Mouse (Mus musculus): ENCODE results near the gene Birc3.
A peak's percentile ranks its signal among the peaks of the same experiment; 100 is the strongest.
"Not testable (repeated sequence)": the region's sequence is repeated elsewhere in the genome, so short reads cannot be mapped to it uniquely, and the experiment has no call there.

The Birc3 gene

GRCm38 (mm10) chr9:7867981-7868380 is 5.0 kb downstream of the Birc3 start:
- DNase-seq (ENCODE audit: low spot score): no peak

- DNase-seq (ENCODE audit: low spot score): not testable (repeated sequence)
Observed at GRCm38 (mm10) chr9:7866981-7867380, 6.0 kb downstream of the Birc3 start.

- no peak for DNase-seq (ENCODE audit: low spot score)
Observed at GRCm38 (mm10) chr9:7860976-7861375, 12.0 kb downstream of the Birc3 start.

- DNase-seq (ENCODE audit: low spot score): no peak
Observed at GRCm38 (mm10) chr9:7855912-7856311, 17.1 kb downstream of the Birc3 start.

- DNase-seq (ENCODE audit: low spot score): peak; percentile 22
Observed at GRCm38 (mm10) chr9:7855374-7855773, 17.6 kb downstream of the Birc3 start.

GRCm38 (mm10) chr9:7854196-7854595 is 18.8 kb downstream of the Birc3 start:
- DNase-seq (ENCODE audit: low spot score): not testable (repeated sequence)

GRCm38 (mm10) chr9:7852346-7853230 is 20.4 kb downstream of the Birc3 start:
- DNase-seq (ENCODE audit: low spot score): no peak

GRCm38 (mm10) chr9:7851841-7852240 is 21.1 kb downstream of the Birc3 start:
- DNase-seq (ENCODE audit: low spot score): no peak

- no peak for DNase-seq (ENCODE audit: low spot score)
Observed at GRCm38 (mm10) chr9:7848191-7848590, 24.8 kb downstream of the Birc3 start.

GRCm38 (mm10) chr9:7846667-7847199 is 26.3 kb downstream of the Birc3 start:
- DNase-seq (ENCODE audit: low spot score): no peak

GRCm38 (mm10) chr9:7845216-7845895 is 27.6 kb downstream of the Birc3 start:
- DNase-seq (ENCODE audit: low spot score): no peak

GRCm38 (mm10) chr9:7841221-7841620 is 31.8 kb downstream of the Birc3 start:
- no peak for DNase-seq (ENCODE audit: low spot score)

GRCm38 (mm10) chr9:7837806-7838440 is 35.1 kb downstream of the Birc3 start:
- no peak for DNase-seq (ENCODE audit: low spot score)

GRCm38 (mm10) chr9:7836905-7837805 is 35.8 kb downstream of the Birc3 start, which contains the start of gene Birc2:
Birc2 (minus strand) TSS chr9:7837064.
- peak; percentile 96 for DNase-seq (ENCODE audit: low spot score)

GRCm38 (mm10) chr9:7836331-7836730 is 36.7 kb downstream of the Birc3 start:
- no peak for DNase-seq (ENCODE audit: low spot score)

- DNase-seq (ENCODE audit: low spot score): no peak
Observed at GRCm38 (mm10) chr9:7835302-7835701, 37.7 kb downstream of the Birc3 start.

GRCm38 (mm10) chr9:7833421-7833820 is 39.6 kb downstream of the Birc3 start:
- no peak for DNase-seq (ENCODE audit: low spot score)

- peak; percentile 20 for DNase-seq (ENCODE audit: low spot score)
Observed at GRCm38 (mm10) chr9:7829531-7830528, 43.2 kb downstream of the Birc3 start.

- DNase-seq (ENCODE audit: low spot score): no peak
Observed at GRCm38 (mm10) chr9:7828706-7829105, 44.3 kb downstream of the Birc3 start.

GRCm38 (mm10) chr9:7824916-7825315 is 48.1 kb downstream of the Birc3 start:
- no peak for DNase-seq (ENCODE audit: low spot score)

Data from T-cell, adult 2 months (primary cell).